14 mouse cellular contexts compared by ENCODE assay signal in genomic region chr5:35215480-35216195, GRCm38 (mm10).
DNase-seq lines count a peak whose midpoint lies in the region; ATAC-seq lines count a peak whose summit lies in the region.
"Had no signal": no experiment of that assay in that cellular context is flagged by ENCODE, and none has a peak within 500 bp of the region (broad histone marks: within the 10 kb centered on the region; RNA-seq: fewer than 3 reads in every experiment).

No protein-coding gene starts in this region.

- no peaks in the 10 kb centered on the region for H3K36me3 ChIP-seq in heart, embryonic 12.5 days
- H3K36me3 ChIP-seq in neural tube, embryonic 13.5 days: no peaks in the 10 kb centered on the region
- no peaks in the 10 kb centered on the region for H3K36me3 ChIP-seq in hindbrain, embryonic 16.5 days (ENCODE audit: control insufficient read depth, insufficient read depth, low read length)

- H3K4me1 ChIP-seq in heart, embryonic 12.5 days (replicated peaks): peaks cover 19% of the 10 kb centered on the region
- 0 out of 2 replicates have a peak, but pooled peaks cover 6% of the 10 kb centered on the region for H3K4me1 ChIP-seq in neural tube, embryonic 13.5 days (replicated peaks)
- no peaks in the 10 kb centered on the region for H3K4me1 ChIP-seq in hindbrain, embryonic 16.5 days (ENCODE audit: control insufficient read depth, insufficient read depth, low read depth, low read length)

- DNase-seq in heart, adult 8-10 months (ENCODE audit: low spot score): no peak
- no peak for DNase-seq in neural tube, embryonic 10.5 days (ENCODE audit: extremely low spot score, low spot score)
- DNase-seq in layer of hippocampus, postnatal 10 days (ENCODE audit: low spot score in 2 of 2): peak; percentile 31 to 33
- no peak for DNase-seq in kidney, adult 11 months
- no peak for DNase-seq in kidney, postnatal 25 days
- DNase-seq: cerebellum, postnatal 10 days; gastrocnemius, postnatal 10 days; kidney, postnatal 14 days; midbrain, embryonic 14.5 days had no signal

- H3K4me3 ChIP-seq in heart, embryonic 12.5 days: no peak overlapping the region
- H3K4me3 ChIP-seq in neural tube, embryonic 13.5 days: no peak overlapping the region
- no peak overlapping the region for H3K4me3 ChIP-seq in hindbrain, embryonic 16.5 days (ENCODE audit: low read length)

- H3K27ac ChIP-seq in heart, embryonic 12.5 days (ENCODE audit: poor library complexity, severe bottlenecking): peak overlapping the region; percentile 49
- H3K27ac ChIP-seq in neural tube, embryonic 13.5 days (replicated peaks): no peak overlapping the region
- no peak overlapping the region for H3K27ac ChIP-seq in hindbrain, embryonic 16.5 days (ENCODE audit: low read depth, low read length)

- H3K9ac ChIP-seq in heart, embryonic 12.5 days: no peak overlapping the region; the same call in 1 of the 2 replicates
- no peak overlapping the region for H3K9ac ChIP-seq in neural tube, embryonic 13.5 days
- no peak overlapping the region for H3K9ac ChIP-seq in hindbrain, embryonic 16.5 days (ENCODE audit: low read depth, low read length)

- H3K4me2 ChIP-seq in heart, embryonic 12.5 days: no peak overlapping the region
- no peak overlapping the region for H3K4me2 ChIP-seq in neural tube, embryonic 13.5 days
- no peak overlapping the region for H3K4me2 ChIP-seq in hindbrain, embryonic 16.5 days (ENCODE audit: low read length)
- H3K4me2 ChIP-seq: liver, embryonic 11.5 days had no signal

- 42% methylated on average over 11 of the region's 11 CpGs for WGBS in heart, embryonic 12.5 days
- WGBS in neural tube, embryonic 13.5 days: 45% methylated on average over 11 of the region's 11 CpGs
- 68% methylated on average over 11 of the region's 11 CpGs for WGBS in hindbrain, embryonic 16.5 days

- ATAC-seq in heart, embryonic 12.5 days (ENCODE audit: insufficient number of reproducible peaks, low FRiP score): no peak; the same call in 1 of the 2 replicates
- ATAC-seq in neural tube, embryonic 13.5 days (ENCODE audit: low read depth): peak; percentile 61; the same call in 1 of the 2 replicates
- no peak for ATAC-seq in hindbrain, embryonic 16.5 days
- ATAC-seq: CD4-positive, CD25-positive, alpha-beta regulatory T cell, adult 4 months had no signal

- peaks cover 6% of the 10 kb centered on the region for H3K27me3 ChIP-seq in heart, embryonic 12.5 days (replicated peaks)
- H3K27me3 ChIP-seq in neural tube, embryonic 13.5 days: no peaks in the 10 kb centered on the region
- no peaks in the 10 kb centered on the region for H3K27me3 ChIP-seq in hindbrain, embryonic 16.5 days (replicated peaks; ENCODE audit: control insufficient read depth, insufficient read depth, low read length)

- no peaks in the 10 kb centered on the region for H3K9me3 ChIP-seq in heart, embryonic 12.5 days (replicated peaks)
- H3K9me3 ChIP-seq in neural tube, embryonic 13.5 days: 0 out of 2 replicates have a peak, but pooled peaks cover 3% of the 10 kb centered on the region
- H3K9me3 ChIP-seq in hindbrain, embryonic 16.5 days (ENCODE audit: control insufficient read depth, low read length): no peaks in the 10 kb centered on the region

Comparison
In these comparisons a context has a peak if more than half of its experiments do, and no peak if none do; other contexts are left out.
1. DNase-seq: peak in layer of hippocampus, postnatal 10 days (2 of 2); none in heart, adult 8-10 months (single experiment), neural tube, embryonic 10.5 days (single experiment), kidney, adult 11 months (single experiment) and kidney, postnatal 25 days (0 of 2).